Mouse (Mus musculus) T-cell, adult 2 months (primary cell): Measurements from ENCODE around the gene Fgl2.
"Not testable (repeated sequence)": the region's sequence is repeated elsewhere in the genome, so short reads cannot be mapped to it uniquely, and the experiment has no call there.

ENCODE experiments used
- DNase-seq: peaks from one replicate; pipeline ENCODE4 v3.0.0; 2022; ENCODE audit warnings: low spot score

Fgl2 gene

DNA sequence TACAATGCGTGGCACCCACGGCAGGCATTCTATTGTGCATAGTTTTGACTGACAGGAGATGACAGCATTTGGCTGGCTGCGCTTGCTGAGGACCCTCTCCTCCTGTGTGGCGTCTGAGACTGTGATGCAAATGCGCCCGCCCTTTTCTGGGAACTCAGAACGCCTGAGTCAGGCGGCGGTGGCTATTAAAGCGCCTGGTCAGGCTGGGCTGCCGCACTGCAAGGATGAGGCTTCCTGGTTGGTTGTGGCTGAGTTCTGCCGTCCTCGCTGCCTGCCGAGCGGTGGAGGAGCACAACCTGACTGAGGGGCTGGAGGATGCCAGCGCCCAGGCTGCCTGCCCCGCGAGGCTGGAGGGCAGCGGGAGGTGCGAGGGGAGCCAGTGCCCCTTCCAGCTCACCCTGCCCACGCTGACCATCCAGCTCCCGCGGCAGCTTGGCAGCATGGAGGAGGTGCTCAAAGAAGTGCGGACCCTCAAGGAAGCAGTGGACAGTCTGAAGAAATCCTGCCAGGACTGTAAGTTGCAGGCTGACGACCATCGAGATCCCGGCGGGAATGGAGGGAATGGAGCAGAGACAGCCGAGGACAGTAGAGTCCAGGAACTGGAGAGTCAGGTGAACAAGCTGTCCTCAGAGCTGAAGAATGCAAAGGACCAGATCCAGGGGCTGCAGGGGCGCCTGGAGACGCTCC is at the start of gene Fgl2:
Gene Fgl2, plus strand, starts transcription at position 150 of the 687 bp plus-strand sequence.
- peak; percentile 20 for DNase-seq

DNA sequence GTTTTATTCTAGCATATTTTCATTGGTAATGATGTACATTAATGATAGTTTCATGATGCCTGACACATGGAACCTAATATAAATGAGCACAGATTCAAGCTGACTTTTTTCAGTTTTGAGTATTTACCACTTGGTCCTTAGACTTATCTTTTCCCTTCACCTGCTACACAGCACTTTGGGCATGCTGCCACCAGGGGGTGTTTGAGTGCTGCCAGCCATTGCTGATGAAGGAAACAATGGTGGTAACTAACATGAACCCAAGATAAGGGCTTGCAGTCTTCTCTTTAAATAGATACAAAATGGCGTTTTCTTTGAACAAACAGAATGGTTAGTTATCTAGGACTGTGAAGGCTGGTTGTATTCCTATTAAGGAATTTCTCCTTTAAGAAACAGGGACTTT is 45.9 kb upstream of the Fgl2 start:
- DNase-seq: peak; percentile 82

DNA sequence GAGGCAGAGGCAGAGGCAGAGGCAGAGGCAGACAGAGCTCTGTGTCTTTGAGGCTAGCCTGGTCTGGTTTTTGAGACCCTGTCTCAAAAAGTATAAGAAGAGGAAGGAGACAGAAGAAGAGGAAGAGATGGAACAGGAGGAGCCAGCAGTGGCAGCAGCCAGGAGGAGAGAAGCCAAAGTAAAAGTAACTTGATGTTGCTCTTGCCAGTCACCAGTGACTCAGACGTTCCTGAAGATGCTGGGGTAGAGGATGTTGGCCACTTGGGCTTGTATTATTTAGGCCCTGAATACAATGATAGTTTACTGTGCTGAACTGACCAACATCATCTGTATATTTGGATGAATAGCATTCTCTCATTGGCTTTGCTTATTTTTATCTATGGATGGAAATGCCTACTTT is 43.9 kb upstream of the Fgl2 start:
- no peak for DNase-seq

DNA sequence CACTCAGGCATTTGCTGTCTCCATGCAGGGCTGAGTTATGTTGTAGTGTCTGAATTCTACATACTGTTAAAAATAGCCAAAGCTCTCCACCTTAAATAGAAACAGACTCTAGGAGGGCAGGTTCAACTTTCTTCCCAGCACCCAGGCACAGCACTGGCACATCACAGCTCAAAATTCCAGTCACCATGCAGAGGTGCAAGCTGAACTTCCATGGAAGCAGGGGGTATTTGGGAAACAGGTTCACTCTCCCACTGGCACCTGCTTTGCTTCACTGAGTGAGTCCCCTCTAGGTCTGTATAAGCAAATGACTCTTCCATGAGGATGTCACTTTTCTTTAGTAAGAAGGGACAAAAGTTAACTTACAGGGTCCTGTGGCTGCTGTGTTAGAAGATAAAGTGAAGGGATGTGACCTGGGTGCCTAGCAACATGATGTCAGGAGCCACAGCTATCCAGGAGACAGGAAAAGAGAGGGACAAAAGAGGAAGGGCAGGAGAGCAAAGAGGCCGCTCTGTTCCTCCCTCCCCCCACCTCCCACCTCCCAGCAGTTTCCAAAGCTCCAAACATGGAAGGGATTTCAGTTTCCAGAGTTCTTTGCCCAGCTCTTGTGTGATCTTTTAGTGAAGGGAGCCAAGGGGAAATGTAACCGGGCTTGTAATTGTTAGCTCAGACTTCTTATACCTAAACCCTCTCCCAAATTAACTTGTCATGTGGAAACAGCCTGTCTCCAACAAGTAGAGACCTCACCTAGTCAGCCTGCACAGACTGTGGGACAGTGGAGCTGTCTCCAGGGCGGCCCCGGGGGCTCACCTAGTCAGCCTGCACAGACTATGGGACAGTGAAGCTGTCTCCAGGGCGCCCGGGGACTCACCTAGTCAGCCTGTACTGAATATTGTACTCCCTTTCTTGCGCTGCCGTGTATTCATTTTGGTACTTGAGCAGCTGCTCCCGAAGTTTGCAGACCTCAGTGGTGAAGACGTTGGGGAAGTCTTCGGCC is 42.5 kb upstream of the Fgl2 start:
- no peak for DNase-seq

DNA sequence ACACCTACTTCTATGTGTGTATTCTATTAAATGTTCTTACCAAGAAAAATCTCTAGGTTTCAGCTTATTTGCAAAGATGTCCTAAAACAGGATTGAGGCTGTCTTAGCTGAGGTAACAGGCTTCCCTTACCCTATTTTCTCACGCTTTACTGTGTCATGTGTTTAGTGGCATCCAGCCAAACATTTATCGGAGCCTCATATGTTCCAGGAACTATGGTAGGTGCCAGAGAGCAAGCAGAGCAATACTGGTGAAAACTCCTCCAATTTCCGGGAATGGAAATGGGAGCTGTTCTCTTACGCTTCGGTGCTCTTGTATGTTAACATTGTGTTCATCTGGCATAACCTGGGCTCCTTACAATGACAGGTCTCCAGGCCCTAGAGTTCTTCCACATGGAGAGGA is 40.8 kb upstream of the Fgl2 start:
- no peak for DNase-seq

DNA sequence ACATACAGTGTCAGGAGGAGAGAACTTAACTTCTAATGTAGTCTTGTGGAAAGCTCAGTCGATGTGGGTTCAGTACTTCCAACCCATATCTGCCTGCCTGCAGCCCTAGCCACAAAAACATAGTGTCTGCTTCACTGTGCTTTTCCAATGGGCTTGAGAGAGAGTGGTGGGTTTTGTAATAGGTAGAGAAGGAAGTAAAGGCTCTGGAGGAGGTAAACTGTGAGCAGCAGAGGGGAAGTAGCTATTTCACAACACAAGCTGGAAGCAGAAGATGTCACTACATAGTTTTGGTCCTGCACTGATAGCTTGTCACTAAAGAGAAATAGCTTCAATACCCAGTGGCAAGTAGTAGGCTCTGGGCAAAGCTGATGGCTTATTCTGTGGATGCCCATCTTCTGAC is 40.3 kb upstream of the Fgl2 start:
- no peak for DNase-seq

DNA sequence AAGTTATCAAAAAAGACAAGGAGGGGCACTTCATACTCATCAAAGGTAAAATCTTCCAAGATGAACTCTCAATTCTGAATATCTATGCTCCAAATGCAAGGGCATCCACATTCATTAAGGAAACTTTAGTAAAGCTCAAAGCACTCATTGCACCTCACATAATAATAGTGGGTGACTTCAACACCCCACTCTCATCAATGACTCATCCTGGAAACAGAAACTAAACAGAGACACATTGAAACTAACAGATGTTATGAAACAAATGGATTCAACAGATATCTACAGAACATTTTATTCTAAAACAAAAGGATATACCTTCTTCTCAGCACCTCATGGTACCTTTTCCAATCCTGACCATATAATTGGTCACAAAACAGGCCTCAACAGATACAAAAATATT is 30.2 kb upstream of the Fgl2 start:
- not testable (repeated sequence) for DNase-seq

DNA sequence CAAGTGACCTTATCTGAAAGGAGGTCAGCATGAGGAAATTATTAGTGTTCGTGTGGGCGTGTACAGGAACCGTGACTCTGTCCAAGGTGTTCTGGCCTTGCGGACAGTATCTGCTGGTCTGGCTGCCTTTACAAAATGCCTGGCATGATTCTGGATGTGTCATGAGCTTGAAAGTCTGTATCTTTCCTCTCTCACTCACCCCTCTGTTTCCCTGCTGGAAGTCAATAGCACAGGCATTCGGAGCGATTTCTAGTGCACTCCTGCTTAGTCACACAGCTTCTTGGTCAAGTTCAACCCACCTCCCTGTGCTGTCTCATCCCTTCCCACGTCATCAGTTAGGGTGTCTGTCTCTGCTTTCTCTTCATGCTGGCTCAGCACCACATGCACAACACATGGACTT is 24.1 kb upstream of the Fgl2 start:
- no peak for DNase-seq

DNA sequence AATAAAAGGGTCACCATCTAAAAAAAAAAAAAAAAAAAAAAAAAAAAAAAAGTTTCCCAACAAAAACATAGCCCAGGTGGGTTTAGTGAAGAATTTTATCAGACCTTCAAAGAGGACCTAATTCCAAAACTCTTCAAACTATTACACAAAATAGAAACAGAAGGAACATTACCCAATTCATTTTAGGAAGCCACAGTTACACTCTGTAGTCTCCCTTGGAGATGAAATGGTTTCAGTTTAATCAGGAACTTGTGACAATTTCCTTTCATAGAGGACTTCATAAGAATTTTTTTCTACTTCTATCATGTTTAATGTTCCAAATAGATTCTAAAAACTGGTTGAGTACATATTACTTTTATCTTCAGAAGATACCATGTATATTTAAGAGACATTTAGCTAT is 20.8 kb upstream of the Fgl2 start:
- DNase-seq: no peak

DNA sequence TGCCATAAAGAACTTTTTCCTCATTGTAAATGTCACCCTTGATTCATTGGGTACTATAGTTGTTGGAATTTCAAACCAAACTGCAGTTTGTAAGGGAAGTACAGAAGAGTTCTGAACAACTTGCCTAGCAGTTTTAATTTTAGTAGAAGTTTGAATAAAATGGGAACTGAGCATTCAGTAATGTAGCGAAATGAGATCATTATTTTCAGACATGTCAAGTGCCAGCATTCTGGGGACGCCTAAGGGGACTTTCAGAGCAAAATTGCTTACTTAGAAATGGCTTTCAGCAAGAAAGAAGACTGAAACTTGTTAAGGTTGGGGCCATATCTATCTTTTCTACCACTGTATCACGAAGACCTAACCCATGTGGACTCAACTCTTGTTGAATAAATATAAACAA is 13.8 kb upstream of the Fgl2 start:
- DNase-seq: no peak

DNA sequence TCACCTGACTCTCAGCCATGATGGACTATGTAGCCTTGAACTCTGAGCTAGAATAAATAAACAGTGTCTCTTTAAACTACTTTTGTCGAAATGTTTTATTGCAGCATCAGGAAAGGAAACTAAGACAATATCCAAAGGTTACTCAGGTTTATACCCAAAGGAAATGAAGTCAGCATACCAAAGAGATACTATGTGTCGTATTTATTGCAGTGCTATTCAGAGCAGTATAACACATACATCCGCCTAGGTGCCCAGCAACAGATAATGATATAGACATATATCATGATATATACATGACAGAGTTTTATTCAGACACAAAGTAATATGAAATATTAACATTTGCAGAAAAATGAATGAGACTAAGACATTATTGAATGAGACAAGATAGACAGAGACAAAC is 9.1 kb upstream of the Fgl2 start:
- DNase-seq: no peak

DNA sequence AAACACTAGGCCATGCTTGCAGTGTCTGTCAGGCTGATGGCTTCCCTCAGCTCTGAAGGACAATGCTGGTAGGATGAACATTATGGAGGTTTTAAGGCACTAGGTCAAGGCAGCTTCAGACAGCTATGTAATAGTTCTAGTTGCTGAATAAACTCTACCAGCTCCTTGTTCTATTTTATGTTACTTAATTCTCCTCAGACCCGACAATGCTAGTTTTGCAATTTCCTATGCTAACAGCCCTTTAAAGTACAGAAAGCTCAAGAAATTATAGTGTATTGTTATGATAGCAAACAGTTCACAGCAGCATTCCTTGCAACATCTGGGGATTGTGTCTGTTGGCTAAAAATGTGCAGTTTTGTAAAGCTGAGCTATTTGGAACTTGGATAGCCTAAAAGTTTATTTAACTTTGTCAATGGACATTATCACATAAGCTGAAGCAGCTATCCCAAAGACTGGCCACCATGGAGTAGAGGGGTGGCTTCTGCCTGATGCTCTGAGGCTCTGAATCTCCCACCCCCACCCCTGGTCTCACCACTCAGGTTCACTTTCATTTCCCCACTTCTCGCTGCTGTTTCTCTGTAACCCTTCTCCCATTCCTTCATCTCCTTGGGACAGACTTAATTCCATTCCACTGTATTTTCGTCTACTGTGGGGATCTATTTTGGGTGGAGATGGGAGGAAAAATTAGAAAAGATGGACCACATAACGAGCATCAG is 5.9 kb upstream of the Fgl2 start:
- DNase-seq: no peak

DNA sequence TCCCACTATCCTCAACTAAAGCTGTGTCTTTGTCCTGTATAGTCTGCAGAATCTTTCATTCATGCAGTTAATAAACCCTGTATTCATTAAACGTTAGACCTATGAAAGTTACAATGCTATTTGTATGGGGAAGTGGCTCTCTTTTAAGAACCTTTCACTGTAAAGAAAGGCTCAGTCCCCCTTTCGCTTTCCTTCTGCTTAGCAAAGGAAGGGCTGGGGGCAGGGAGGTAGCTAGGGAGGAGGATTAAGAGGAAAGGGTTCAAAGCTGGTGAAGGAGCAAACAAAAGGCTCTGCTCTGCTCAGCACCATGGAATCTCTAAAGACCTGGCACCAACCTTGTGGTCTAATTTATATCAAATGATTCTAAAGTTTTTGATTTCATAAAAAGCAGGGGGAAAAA is 4.9 kb upstream of the Fgl2 start:
- no peak for DNase-seq

DNA sequence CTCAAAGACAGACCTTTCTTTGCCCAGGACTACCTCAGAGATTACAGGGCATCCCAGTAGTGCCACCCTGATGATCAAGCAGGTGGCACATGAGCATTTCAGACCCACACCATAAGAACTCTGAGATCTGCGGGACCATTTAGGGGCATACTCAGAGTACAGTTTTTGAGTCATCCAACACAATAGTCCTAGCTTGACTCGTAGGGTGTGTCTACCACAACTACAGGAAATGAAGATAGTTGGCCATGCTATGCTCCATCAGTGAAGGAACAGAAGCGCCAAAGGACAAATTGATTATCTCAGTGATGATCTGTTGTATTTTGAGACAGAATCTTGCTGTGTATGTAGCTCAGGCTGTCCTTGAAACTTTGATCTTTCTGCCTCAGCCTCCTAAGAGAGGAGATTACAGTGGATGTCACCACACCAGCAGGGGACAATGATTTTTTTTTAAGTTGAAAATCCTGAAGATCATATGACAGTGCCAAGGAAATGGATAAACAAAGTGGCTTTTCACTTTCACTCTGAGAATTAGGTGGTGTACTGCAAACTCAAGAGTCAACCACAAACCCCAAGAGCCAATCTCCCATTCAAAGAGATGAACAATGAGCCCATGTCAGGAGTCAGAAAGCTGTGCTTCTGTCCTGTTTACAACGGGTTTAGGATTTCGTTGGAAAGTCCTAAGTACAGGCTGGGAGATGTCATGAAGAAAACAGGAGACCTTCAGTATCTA is 2.1 kb upstream of the Fgl2 start:
- no peak for DNase-seq

DNA sequence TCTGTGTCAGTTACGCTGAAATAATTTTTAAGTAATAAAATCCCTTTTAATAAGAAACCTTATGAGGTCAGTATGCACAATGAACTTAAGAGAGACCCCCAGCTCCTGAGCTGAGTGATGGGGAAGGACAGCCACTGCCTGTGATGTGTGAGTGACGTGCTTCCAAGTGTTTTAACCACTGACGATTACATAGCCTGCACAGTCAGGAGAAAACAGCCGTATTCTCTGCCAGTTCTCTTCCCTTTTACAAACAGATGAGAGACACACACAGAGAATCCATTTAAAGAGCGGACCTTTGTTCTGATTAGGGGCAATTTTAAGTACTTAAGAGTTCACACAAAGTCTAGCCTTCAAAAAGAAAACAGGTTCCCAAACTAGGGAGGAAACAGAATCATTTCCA is 522 bp upstream of the Fgl2 start:
- no peak for DNase-seq

DNA sequence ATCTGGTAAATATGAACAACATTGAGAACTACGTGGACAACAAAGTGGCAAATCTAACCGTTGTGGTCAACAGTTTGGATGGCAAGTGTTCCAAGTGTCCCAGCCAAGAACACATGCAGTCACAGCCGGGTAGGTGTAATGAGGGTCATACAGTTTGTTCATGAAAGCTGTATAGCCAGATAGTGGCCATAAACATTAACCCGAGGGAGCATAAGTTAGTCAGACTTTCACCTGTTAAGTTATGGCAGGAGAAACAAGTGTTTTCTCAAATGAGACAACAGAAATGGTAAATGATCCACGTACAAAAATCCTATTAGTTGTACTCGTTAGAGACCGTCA is 707 bp downstream of the Fgl2 start:
- no peak for DNase-seq

DNA sequence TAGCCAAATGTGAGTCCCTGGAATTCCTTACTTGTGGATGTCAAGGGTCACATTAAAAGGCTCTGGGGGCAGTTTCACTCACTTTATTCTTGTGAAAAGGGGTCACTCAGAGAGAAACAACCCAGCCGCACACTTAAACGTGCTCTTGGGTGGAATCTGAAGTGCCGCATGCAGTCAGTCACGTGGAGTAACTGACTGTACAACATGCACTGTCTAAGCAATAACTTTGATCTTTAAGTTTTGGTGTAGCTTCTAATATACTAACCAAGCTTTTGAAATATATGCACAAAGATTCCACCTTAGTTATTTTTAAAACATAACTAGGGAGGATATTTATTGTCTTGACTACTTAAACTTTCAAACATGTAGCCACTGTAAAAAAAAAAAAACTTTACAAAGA is 4.5 kb downstream of the Fgl2 start:
- no peak for DNase-seq

DNA sequence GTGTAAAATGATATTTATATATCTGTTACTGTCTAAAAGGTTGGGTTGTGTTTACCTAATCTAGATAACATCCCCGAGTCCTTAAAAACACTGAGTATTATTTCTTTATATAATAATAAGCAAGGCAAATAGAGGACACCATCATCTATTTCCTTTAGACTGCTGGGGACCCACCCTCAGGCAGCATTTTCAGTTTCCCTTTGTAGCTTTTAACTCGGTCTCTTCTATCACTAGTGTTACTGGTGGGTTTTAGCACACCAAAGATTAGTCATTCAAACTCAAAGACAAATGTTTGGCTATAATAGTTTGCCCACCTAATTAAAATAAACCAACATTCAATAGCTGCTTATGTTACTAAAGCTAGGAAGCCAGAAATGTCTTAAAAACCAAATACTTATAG is 6.0 kb downstream of the Fgl2 start:
- no peak for DNase-seq

DNA sequence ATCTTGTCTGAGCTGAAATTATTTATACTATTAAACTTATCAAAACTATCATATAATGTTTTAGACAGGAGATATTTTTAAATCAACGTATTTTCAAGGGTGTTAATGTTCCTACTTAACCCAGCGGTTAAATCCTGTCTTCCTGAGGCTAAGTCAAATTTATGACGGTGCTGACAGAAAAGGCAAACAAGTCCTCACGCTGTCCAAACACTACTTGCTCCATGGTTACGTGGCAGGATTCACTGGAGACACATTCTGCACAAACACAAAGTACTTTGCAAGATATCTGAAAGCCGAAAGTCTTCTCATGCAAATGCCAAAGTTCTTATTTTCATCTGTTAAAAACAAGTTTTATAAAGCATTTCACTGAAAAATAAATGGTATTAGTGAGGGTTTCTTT is 9.5 kb downstream of the Fgl2 start:
- DNase-seq: no peak

DNA sequence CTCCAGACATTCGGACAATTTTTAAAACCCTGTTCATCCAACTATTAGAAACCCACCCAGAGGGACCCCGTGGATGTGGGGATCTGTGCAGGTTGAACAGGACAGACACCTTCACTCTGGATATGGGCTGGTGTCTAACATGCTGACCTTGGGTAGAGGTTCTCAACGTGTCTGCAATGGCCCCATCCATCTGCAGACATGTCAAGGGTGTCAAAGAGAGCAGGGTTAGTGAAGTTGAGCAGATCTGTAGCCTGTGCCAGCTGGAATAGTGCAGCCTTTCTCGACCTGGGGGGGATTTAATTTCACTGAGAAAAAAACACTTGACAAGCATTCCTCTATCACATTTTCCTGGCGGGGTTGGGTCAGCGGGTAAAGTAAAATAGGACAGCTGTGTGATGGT is 10.2 kb downstream of the Fgl2 start:
- DNase-seq: no peak

DNA sequence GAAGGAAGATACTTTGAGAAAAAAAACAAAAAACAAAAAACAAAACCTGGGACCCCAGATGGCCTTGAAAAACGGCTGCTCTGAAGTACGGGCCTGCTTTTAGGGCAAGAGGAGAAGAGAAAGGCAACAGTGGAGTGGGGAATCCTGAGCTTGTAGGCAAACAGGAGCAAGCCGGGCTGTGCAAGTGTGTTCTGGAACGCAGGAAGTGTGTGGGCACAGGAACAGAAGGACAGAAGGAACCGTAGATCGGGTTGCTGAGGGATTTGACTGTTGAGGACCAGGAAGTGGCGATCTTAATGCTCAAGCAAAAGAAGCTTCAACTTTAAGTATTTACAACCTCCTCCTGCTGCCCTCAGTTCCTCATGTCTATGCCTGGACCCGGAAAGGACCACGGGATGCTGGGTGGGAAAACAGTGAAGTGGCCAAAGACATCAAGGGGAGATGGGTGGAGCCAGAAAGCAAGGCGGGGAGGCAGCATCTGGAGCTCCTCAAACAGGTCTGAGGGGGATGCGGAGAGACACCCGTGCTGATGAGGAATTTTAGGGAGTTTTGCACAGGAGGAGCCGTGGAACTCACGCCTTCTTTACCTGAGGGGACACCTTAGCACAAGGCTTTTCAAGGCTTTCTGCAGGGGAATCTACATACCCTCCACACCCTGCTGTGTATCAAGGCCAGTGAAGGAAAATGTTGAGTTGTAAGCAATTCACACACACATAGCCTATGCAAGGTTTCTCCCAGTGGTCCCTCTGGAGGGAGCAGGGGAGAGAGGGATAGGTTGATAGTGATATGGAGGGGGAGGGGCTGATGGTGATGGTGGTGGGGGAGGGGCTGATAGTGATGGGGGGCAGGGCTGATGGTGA is 11.2 kb downstream of the Fgl2 start:
- DNase-seq: no peak
